Mouse (Mus musculus) lung, embryonic 15.5 days (tissue): ENCODE measurements around the gene Gpc4. TPM values are rescaled to one million over a fixed set of nuclear protein-coding genes. Genes with fewer than 3 reads are reported as not detected.

ENCODE experiments used
- ATAC-seq: fragments of 200-750 bp; cut with Nextera tagmentation; 2 replicates; pipeline ENCODE4 v1.8.0; 2017; ENCODE audit warnings: moderate number of reproducible peaks, borderline replicate concordance; ENCODE audit not compliant: low FRiP score, low TSS enrichment; ENCODE audit errors: extremely low read depth
- H3K27ac ChIP-seq: fragments of 300-500 bp; sonication (generic); 2 replicates; pipeline ENCODE4 v1.5.1; 2015; ENCODE audit warnings: moderate library complexity, mild to moderate bottlenecking, inconsistent platforms
- H3K27me3 ChIP-seq: fragments of 300-500 bp; sonication (generic); 2 replicates; pipeline ENCODE4 v1.6.1; 2015; ENCODE audit warnings: inconsistent platforms
- H3K36me3 ChIP-seq: fragments of 300-500 bp; sonication (generic); 2 replicates; pipeline ENCODE4 v1.6.1; 2015; ENCODE audit warnings: inconsistent platforms
- H3K4me1 ChIP-seq: fragments of 300-500 bp; sonication (generic); 2 replicates; pipeline ENCODE4 v1.6.1; 2015; ENCODE audit warnings: inconsistent platforms
- H3K4me2 ChIP-seq: fragments of 300-500 bp; sonication (generic); 2 replicates; pipeline ENCODE4 v1.6.1; 2015; ENCODE audit warnings: inconsistent platforms, mild to moderate bottlenecking, moderate library complexity
- H3K4me3 ChIP-seq: fragments of 300-500 bp; sonication (generic); 2 replicates; pipeline ENCODE4 v1.5.1; 2015; ENCODE audit warnings: mild to moderate bottlenecking, inconsistent platforms
- H3K9ac ChIP-seq: fragments of 300-500 bp; sonication (generic); 2 replicates; pipeline ENCODE4 v1.6.1; 2015; ENCODE audit warnings: inconsistent platforms
- H3K9me3 ChIP-seq: fragments of 300-500 bp; sonication (generic); 2 replicates; pipeline ENCODE4 v1.6.1; 2016; ENCODE audit warnings: inconsistent platforms
- WGBS: fragments of 180-500 bp; shearing (Covaris S2); methylation state at CpG from one replicate; pipeline ENCODE4 v1.1.7; 2015; 5-methylcytosine and 5-hydroxymethylcytosine counted together
- polyA plus RNA-seq: library from polyadenylated mRNA; unstranded; fragments of >200 nt; fragmentation: Nextera tagmentation; extraction: Ambion mirVana; gene quantifications from 2 replicates; pipeline ENCODE4 v1.2.1, GENCODE M21; 2015

Gene Gpc4
- polyA plus RNA-seq, 1 experiment from 2014 or later, result 40.2 TPM

DNA sequence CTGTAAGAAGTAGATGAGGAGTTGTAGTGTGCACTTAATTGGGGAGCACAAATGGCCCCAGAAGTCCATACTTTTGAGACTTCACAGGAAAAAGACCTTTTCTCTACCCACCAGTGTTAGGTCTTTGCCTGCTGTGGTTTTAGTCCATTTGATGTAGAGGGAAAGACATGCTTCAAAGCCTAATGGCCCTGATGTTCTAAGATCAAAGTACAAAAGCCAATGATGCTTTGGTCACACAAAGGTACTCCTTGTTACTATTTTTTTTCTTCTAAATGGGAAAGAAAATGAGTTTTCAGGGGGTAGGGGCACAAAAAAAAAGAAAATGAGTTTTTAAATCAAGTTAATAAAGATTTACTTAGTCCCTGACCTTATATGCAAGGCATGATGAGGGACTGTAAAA, 24.7 kb downstream of the Gpc4 start:
- Histone ChIP-seq H3K27me3 (no peaks in the 10 kb centered on the region), H3K9ac (no peak overlapping the region), H3K4me3 (no peak overlapping the region), H3K4me1 (no peaks in the 10 kb centered on the region), H3K9me3 (no peaks in the 10 kb centered on the region), H3K4me2 (no peak overlapping the region), H3K36me3 (no peaks in the 10 kb centered on the region), H3K27ac (no peak overlapping the region)
- ATAC-seq, result no peak

DNA sequence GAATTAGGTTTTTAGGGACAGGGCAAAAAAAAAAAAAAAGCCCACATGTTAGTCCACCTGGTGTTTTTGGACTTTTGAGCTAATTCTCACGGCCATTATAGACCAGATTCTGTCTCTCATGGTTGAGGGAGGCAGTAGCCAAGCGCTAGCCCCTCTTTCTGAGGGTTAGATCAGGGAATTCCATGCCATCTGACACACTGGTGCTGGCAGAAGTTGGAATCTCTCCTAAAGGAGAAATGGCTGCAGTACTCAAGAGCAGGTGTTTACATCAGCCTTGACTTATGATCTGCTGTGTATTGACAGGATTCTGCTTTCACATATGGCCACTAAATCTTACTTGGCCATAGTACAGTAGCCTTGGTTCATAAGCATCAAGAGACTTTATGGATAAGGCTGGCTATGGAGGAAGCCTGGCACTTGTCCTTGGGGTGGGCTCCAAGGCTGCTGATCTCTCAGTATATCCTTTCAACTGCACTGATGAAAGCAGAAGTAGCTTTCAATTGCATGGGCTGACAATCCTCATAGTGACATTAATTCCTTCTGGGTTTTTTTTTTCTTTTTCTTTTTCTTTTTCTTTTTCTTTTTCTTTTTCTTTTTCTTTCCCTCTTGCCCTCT, 26.5 kb downstream of the Gpc4 start:
- WGBS, result 54% methylated on average over 2 of the region's 2 CpGs

DNA sequence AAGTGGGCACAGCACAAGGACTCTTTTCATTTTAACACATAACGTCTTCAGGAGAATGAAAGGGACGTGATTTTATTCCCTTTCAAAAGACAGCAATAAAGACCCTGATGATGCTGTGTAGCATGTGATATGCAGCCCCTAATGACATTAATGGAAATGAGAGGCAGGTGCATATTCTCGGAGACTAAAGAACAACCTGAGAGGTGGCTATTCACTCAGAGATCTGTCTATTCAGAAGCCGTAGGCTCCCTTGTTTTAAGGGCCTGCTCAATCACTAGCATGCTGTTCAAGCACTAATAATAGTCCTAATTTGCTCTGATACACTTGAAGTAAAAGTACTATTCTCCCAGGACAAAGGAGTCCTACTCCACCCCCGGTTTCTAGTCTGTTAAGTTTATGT, 27.0 kb downstream of the Gpc4 start:
- Histone ChIP-seq H3K9me3 (no peaks in the 10 kb centered on the region), H3K27me3 (no peaks in the 10 kb centered on the region), H3K4me3 (no peak overlapping the region), H3K27ac (no peak overlapping the region), H3K9ac (no peak overlapping the region), H3K4me1 (no peaks in the 10 kb centered on the region), H3K4me2 (no peak overlapping the region), H3K36me3 (no peaks in the 10 kb centered on the region)
- no peak for ATAC-seq
- WGBS, result 57% methylated on average over 5 of the region's 5 CpGs

More for the DNA sequence above, 26.5 kb downstream of the Gpc4 start:
- H3K27ac ChIP-seq, result no peak overlapping the region
- H3K4me1 ChIP-seq, result no peaks in the 10 kb centered on the region
- H3K36me3 ChIP-seq, result no peaks in the 10 kb centered on the region
- H3K27me3 ChIP-seq, result no peaks in the 10 kb centered on the region
- H3K9ac ChIP-seq, result no peak overlapping the region
- no peak for ATAC-seq
- no peaks in the 10 kb centered on the region for H3K9me3 ChIP-seq
- no peak overlapping the region for H3K4me2 ChIP-seq
- no peak overlapping the region for H3K4me3 ChIP-seq

DNA sequence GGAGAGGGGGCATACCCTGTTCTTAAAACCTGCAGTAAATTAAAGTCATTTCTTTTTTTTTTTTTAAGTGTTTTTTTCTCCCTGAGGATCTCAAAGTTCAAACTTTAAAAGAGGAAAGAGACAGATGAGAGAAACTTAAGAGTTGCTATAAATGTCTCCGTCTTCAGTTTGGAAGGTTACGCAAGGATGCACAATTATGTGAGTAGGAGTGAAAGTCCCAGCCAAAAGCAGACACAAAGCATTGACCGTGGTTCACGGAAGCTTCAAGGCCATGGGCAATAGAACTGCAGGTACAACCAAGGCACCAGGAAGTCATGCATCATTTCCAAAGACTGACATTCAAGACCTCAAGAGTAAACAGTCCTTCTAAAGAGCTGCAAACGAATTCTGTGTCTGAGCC, 28.5 kb downstream of the Gpc4 start:
- Histone ChIP-seq H3K9ac (no peak overlapping the region), H3K4me1 (no peaks in the 10 kb centered on the region), H3K27ac (no peak overlapping the region), H3K36me3 (no peaks in the 10 kb centered on the region), H3K27me3 (no peaks in the 10 kb centered on the region), H3K4me2 (no peak overlapping the region), H3K9me3 (no peaks in the 10 kb centered on the region), H3K4me3 (no peak overlapping the region)
- no peak for ATAC-seq
- 63% methylated on average over 5 of the region's 5 CpGs for WGBS

DNA sequence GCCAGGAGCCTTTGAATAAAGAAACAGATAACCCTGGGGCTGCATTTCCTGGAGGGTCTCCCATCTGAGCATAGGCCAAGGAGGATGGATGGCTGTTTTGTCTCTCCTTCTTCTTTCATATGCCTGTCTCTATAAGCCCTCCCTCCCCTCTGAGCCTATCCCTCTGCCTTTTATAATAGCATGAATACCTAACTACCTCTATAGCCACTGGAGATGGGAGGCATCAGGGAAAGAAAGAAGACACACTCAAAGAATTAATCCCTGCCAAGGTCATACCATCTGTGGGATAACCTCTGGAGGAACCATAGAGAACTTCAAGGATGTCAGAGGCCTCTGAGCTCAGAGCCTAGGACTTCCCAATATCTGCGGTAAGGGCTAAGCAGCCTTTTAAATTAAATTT, 35.4 kb downstream of the Gpc4 start:
- Histone ChIP-seq H3K27ac (no peak overlapping the region), H3K4me2 (no peak overlapping the region), H3K27me3 (no peaks in the 10 kb centered on the region; the same call in 1 of the 2 replicates), H3K4me1 (peaks cover 9% of the 10 kb centered on the region), H3K4me3 (no peak overlapping the region), H3K9ac (no peak overlapping the region), H3K9me3 (no peaks in the 10 kb centered on the region), H3K36me3 (no peaks in the 10 kb centered on the region)
- WGBS, result 80% methylated on average over 1 of the region's 1 CpGs
- no peak; the same call in 1 of the 2 replicates for ATAC-seq

DNA sequence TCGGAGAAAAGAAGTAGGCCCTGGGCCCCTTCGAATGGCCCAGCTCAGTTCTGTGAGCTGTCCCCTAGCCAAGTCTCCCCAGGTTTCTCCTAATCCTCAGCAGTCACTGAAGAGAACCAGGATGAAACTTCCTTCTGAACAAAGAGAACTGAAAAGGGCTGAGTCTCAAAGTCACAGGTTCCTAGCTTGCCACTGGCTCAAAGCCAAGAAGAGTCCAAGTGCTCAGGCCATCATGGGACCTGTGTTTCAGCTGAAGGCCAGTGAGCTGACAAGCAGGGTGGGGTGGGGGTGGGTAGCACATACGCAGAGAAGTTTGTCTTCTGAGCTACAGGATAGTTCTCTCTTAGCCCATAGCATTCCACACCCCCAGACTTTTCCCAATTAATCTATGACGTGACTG, 36.3 kb downstream of the Gpc4 start:
- Histone ChIP-seq H3K9ac (no peak overlapping the region), H3K4me1 (peaks cover 9% of the 10 kb centered on the region), H3K9me3 (no peaks in the 10 kb centered on the region), H3K36me3 (no peaks in the 10 kb centered on the region), H3K27me3 (no peaks in the 10 kb centered on the region; the same call in 1 of the 2 replicates), H3K27ac (no peak overlapping the region), H3K4me2 (no peak overlapping the region), H3K4me3 (no peak overlapping the region)
- 67% methylated on average over 4 of the region's 4 CpGs for WGBS
- no peak for ATAC-seq

DNA sequence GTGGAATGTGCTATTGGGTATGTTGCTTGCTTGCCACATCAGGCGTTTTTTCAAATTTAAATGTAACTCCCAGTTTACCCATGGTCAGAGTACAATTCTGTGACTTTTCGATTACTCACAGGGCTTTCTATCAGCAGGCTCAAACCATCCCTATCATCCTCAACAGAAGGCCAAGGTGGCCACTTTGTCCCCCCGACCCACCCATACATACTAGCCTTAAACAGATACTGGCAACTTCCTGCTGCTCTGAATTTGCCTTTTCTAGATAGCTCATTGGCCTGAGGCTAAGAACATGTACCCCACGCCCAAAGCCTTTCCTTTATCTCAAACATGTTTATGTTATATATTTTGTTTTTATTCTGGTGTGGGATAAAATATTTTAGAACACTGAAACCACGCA, 51.4 kb downstream of the Gpc4 start:
- no peak overlapping the region for H3K9ac ChIP-seq
- H3K27ac ChIP-seq, result no peak overlapping the region
- no peak overlapping the region for H3K4me2 ChIP-seq
- no peaks in the 10 kb centered on the region for H3K4me1 ChIP-seq
- H3K9me3 ChIP-seq, result no peaks in the 10 kb centered on the region
- no peaks in the 10 kb centered on the region for H3K27me3 ChIP-seq
- no peak for ATAC-seq
- H3K4me3 ChIP-seq, result no peak overlapping the region
- 79% methylated on average over 5 of the region's 5 CpGs for WGBS
- H3K36me3 ChIP-seq, result no peaks in the 10 kb centered on the region

DNA sequence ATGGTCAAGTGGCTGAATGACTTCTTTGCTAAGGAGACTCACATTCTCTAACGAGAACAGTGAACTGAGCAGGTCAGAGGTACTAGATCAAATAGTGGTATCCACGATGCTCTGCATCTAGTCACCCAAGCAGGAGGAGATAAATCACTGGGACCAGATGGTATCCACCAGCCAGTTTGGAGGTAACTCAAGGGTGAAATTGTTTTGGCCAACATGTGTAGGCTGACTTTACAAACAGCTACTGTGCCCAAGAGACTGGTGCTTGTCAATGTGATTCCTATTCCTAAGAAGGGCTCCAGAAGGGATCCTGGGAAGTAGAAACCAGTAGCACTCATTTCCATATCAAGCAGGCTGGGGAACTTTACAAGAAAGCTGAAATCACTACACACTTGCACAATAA, 55.4 kb downstream of the Gpc4 start:
- H3K4me2 ChIP-seq, result no peak overlapping the region
- H3K9me3 ChIP-seq, result no peaks in the 10 kb centered on the region
- H3K27me3 ChIP-seq, result no peaks in the 10 kb centered on the region
- H3K4me1 ChIP-seq, result no peaks in the 10 kb centered on the region
- no peak overlapping the region for H3K4me3 ChIP-seq
- no peak overlapping the region for H3K27ac ChIP-seq
- no peak for ATAC-seq
- no peaks in the 10 kb centered on the region for H3K36me3 ChIP-seq
- no peak overlapping the region for H3K9ac ChIP-seq
- WGBS, result 34% methylated on average over 2 of the region's 2 CpGs

DNA sequence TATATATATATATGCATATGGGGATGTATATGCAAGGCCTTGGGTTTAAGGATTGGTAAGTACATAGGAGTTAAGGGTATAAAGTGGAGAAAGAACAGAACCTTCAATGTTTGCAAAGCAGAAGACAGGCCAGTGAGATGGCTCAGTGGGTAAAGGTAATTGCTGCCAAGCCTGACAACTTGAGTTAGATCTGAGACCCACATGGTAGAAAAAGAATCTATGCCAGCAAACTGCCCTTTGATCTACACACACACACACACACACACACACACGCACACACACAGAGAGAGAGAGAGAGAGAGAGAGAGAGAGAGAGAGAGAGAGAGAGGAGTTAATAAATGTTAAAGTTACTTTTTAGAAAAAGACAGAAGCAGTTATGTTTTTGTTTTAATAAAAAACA, 56.1 kb downstream of the Gpc4 start:
- Histone ChIP-seq H3K27me3 (no peaks in the 10 kb centered on the region), H3K4me3 (no peak overlapping the region), H3K36me3 (no peaks in the 10 kb centered on the region), H3K9me3 (no peaks in the 10 kb centered on the region), H3K27ac (no peak overlapping the region), H3K4me1 (no peaks in the 10 kb centered on the region), H3K9ac (no peak overlapping the region), H3K4me2 (no peak overlapping the region)
- 33% methylated on average over 1 of the region's 1 CpGs for WGBS
- no peak for ATAC-seq

DNA sequence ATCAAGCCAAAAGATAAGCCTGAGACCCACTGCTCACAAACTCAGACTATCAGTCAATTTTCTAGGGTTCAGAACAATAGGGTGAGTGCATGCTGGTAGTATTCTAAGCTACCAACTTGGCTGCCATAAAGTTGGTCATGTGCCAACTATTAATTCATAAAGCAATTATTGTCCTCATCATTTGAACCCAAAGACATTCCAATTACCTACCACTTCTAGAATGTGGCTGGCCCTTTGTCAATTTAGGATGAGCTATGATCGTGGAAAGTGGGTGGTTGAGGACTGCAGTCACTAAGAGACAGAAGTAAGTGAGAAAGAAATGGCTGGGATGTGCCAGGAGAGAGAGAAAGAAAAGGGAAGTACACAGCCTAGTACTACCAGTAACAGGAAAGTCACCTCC, 61.3 kb downstream of the Gpc4 start:
- 81% methylated on average over 1 of the region's 1 CpGs for WGBS
- no peaks in the 10 kb centered on the region for H3K27me3 ChIP-seq

DNA sequence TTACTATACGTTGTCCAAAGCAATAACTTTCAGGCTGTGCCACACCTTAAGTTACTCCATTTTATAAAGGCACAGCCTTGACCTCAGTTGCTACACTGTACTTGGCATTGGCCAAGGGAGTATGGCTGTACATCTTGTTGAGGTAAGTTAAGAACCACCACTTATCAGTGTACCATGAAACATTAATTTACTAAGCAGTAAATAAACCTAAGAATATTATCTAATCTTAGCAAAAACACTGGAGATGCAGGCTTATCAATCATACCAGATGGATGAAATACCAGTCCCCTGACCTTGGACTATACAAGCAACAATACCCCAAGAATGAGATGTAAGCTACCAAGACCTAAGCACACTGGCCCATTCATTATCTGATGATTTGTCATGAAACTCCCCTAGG, 63.1 kb downstream of the Gpc4 start:
- WGBS, result 65% methylated on average over 1 of the region's 1 CpGs
- no peak for ATAC-seq
- H3K9me3 ChIP-seq, result no peaks in the 10 kb centered on the region

More for the DNA sequence above, 61.3 kb downstream of the Gpc4 start:
- H3K4me1 ChIP-seq, result no peaks in the 10 kb centered on the region
- no peaks in the 10 kb centered on the region for H3K36me3 ChIP-seq
- no peak overlapping the region for H3K9ac ChIP-seq
- no peak overlapping the region for H3K4me2 ChIP-seq
- H3K27ac ChIP-seq, result no peak overlapping the region
- no peak for ATAC-seq
- no peaks in the 10 kb centered on the region for H3K9me3 ChIP-seq
- no peak overlapping the region for H3K4me3 ChIP-seq

DNA sequence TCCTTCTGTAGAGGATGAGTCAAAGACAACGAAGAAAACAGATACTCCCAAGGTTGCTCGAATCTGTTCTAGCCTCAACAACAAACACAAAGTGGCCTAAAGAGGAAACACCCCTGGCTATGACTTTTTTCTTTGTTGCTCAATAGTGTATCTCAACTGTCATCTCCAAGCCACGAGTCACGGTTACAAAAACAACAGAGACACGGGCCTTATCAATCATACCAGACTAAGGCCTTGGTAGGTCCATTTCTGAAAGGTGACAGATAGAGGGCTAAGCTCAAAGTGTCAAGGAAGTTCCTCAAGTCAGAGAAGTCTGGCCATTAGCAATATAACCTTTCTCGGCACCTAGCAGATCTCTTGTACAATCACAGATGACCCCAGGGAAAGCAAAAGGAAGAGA, 63.6 kb downstream of the Gpc4 start:
- ATAC-seq, result no peak
- H3K27me3 ChIP-seq, result no peaks in the 10 kb centered on the region
- 66% methylated on average over 6 of the region's 6 CpGs for WGBS
- H3K4me3 ChIP-seq, result no peak overlapping the region
- no peak overlapping the region for H3K27ac ChIP-seq
- H3K4me1 ChIP-seq, result no peaks in the 10 kb centered on the region
- H3K9me3 ChIP-seq, result no peaks in the 10 kb centered on the region
- H3K4me2 ChIP-seq, result no peak overlapping the region
- no peaks in the 10 kb centered on the region for H3K36me3 ChIP-seq
- no peak overlapping the region for H3K9ac ChIP-seq

More for the DNA sequence above, 63.1 kb downstream of the Gpc4 start:
- no peaks in the 10 kb centered on the region for H3K36me3 ChIP-seq
- H3K4me2 ChIP-seq, result no peak overlapping the region
- H3K27me3 ChIP-seq, result no peaks in the 10 kb centered on the region
- H3K27ac ChIP-seq, result no peak overlapping the region
- H3K9ac ChIP-seq, result no peak overlapping the region
- no peak overlapping the region for H3K4me3 ChIP-seq
- H3K4me1 ChIP-seq, result no peaks in the 10 kb centered on the region
